Comparison of ENCODE assay signal across 16 mouse cellular contexts in the genomic region with DNA sequence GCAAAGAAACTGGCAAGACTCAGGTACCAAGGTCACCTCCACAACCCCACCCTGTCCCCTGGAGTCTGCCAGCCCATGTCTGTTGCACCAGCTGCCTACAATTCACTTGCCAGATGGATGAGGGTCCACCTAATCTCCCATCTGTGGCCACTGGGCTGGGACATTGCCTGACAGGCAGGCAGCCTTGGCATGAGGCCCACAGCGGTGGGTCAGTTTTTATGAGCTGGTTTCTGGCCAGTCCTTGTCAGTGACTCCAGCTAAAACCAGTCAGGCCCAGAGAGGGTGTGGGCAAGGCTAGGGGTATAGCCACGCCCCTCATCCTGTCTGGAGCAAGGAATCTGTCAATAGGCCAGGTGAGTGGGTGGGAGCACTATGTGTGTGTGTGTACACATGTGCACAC. TPM values are rescaled to one million over a fixed set of nuclear protein-coding genes. Genes with fewer than 3 reads are reported as not detected.
A peak's percentile ranks its signal among the peaks of the same experiment; 100 is the strongest.
DNase-seq lines count a peak whose midpoint lies in the region; ATAC-seq and TF ChIP-seq lines count a peak whose summit lies in the region.
"Had no signal": no experiment of that assay in that cellular context is flagged by ENCODE, and none has a peak within 500 bp of the region (broad histone marks: within the 10 kb centered on the region; RNA-seq: fewer than 3 reads in every experiment).

No protein-coding gene starts in this region.

- intact Hi-C loops in left cerebral cortex, postnatal 4 days (cut with DNase I), result no loop called here
- intact Hi-C loops in left cerebral cortex, postnatal 14 days (cut with DNase I), result no loop called here

- peaks cover 17% of the 10 kb centered on the region; the same call in 1 of the 2 replicates for H3K36me3 ChIP-seq in kidney, postnatal 0 days (ENCODE audit: insufficient read depth, low read length)

- ATAC-seq in Patski, result peak; percentile 24
- ATAC-seq in kidney, postnatal 0 days (replicated peaks; ENCODE audit: low FRiP score, low read depth), result peak; percentile 78
- ATAC-seq in granulocyte monocyte progenitor cell, adult 5-6 weeks (replicated peaks; ENCODE audit: poor library complexity, severe bottlenecking), result no peak
- no peak for ATAC-seq in activated CD4-positive, CD25-positive, alpha-beta regulatory T cell, adult 4 months
- ATAC-seq: forebrain, postnatal 0 days had no signal

- H3K9ac ChIP-seq in kidney, postnatal 0 days (ENCODE audit: low read depth, low read length), result no peak overlapping the region
- H3K9ac ChIP-seq: embryonic facial prominence, embryonic 13.5 days; forebrain, postnatal 0 days; heart, embryonic 13.5 days; liver, embryonic 14.5 days had no signal

- H3K9me3 ChIP-seq in kidney, postnatal 0 days (replicated peaks; ENCODE audit: low read length), result no peaks in the 10 kb centered on the region
- H3K9me3 ChIP-seq: embryonic facial prominence, embryonic 13.5 days; G1E; heart, embryonic 13.5 days had no signal

- DNase-seq in left cerebral cortex, postnatal 4 days, result peak; percentile 93
- no peak for DNase-seq in left cerebral cortex, postnatal 14 days (ENCODE audit: low spot score in 2 of 2)
- DNase-seq in Patski (ENCODE audit: low read depth, low spot score), result no peak
- DNase-seq in gastrocnemius, postnatal 10 days, result peak; percentile 60
- DNase-seq in kidney, postnatal 0 days (ENCODE audit: low spot score), result no peak
- DNase-seq in ovary, adult 18-20 months (ENCODE audit: low spot score), result no peak
- DNase-seq: cerebellum, adult 9-10 months; forebrain, postnatal 0 days had no signal

- CTCF ChIA-PET in Patski (lab: Charles Lee), result interaction anchor here (1.0 to 2.9 kb wide), 2 partner anchors 11 to 88 kb away, joined by 3 to 20 read pairs; no protein-coding TSS in a partner anchor

- H3K27me3 ChIP-seq in Patski, result no peaks in the 10 kb centered on the region
- H3K27me3 ChIP-seq in kidney, postnatal 0 days (ENCODE audit: insufficient read depth, low read length), result no peaks in the 10 kb centered on the region
- H3K27me3 ChIP-seq: embryonic facial prominence, embryonic 13.5 days; heart, embryonic 13.5 days had no signal

- TF ChIP-seq CTCF in Patski (IDR thresholded peaks at IDR 0.05), result no peak
- no peak for TF ChIP-seq CTCF in kidney, postnatal 0 days (IDR thresholded peaks at IDR 0.05; ENCODE audit: low read depth)

- peak overlapping the region; percentile 60 for H3K27ac ChIP-seq in kidney, postnatal 0 days
- H3K27ac ChIP-seq: embryonic facial prominence, embryonic 13.5 days; heart, embryonic 13.5 days; liver, embryonic 14.5 days; macrophage had no signal

- peaks cover 15% of the 10 kb centered on the region; the same call in 1 of the 2 replicates for H3K4me1 ChIP-seq in kidney, postnatal 0 days (replicated peaks; ENCODE audit: insufficient read depth, low read length)
- H3K4me1 ChIP-seq: embryonic facial prominence, embryonic 13.5 days had no signal

- 48% methylated on average over 2 of the region's 2 CpGs for WGBS in kidney, postnatal 0 days

- POLR2A ChIA-PET in Patski (lab: Charles Lee), result interaction anchor here (1.5 kb wide), 1 partner anchor 11 kb away, joined by 5 read pairs; no protein-coding TSS in a partner anchor

- H3K4me2 ChIP-seq in kidney, postnatal 0 days (ENCODE audit: low read length), result no peak overlapping the region
- H3K4me2 ChIP-seq: embryonic facial prominence, embryonic 13.5 days; heart, embryonic 13.5 days had no signal

- in situ Hi-C loops in Patski (cut with MboI; ENCODE audit: low pct_unique_long_range_greater_than_20kb), result no loop called here

- no peak overlapping the region for H3K4me3 ChIP-seq in kidney, postnatal 0 days (replicated peaks; ENCODE audit: low read depth, low read length)
- H3K4me3 ChIP-seq: embryonic facial prominence, embryonic 13.5 days; heart, embryonic 13.5 days; myocyte had no signal

RNA-seq across cellular contexts. Expression of a gene that starts 8.6 kb away (rescaled TPM):
- total RNA-seq in left cerebral cortex, postnatal 4 days (2021), result not detected
- not detected for total RNA-seq in left cerebral cortex, postnatal 14 days (2021)
- 8.2 TPM for polyA plus RNA-seq in Patski (2021)
- total RNA-seq in gastrocnemius, postnatal 10 days (2021), result 1 to 10 TPM; 4.4 to 4.5 TPM
- polyA plus RNA-seq in kidney, postnatal 0 days (2015; fragmentation: Nextera tagmentation; extraction: Ambion mirVana), result 42.4 and 44.8 TPM in 2 replicates
- total RNA-seq in granulocyte monocyte progenitor cell, adult 5-6 weeks (2014; fragmentation: Nextera tagmentation), result not detected in 2 replicates
- not detected in 2 replicates for total RNA-seq in granulocyte monocyte progenitor cell, adult 5-6 weeks (2017)
- not detected for polyA plus RNA-seq in activated CD4-positive, CD25-positive, alpha-beta regulatory T cell, adult 4 months (2017; shearing (Covaris generic))
- total RNA-seq: G1E had no signal
- polyA plus RNA-seq: G1E, macrophage had no signal

RNA-seq across cellular contexts. Expression of a gene that starts 30.4 kb away (rescaled TPM):
- total RNA-seq in left cerebral cortex, postnatal 4 days (2021), result 10 to 100 TPM; 16.6 to 21.3 TPM
- total RNA-seq in left cerebral cortex, postnatal 14 days (2021), result 10 to 100 TPM; 26.8 to 27.5 TPM
- polyA plus RNA-seq in Patski (2021), result 68.3 TPM
- 10 to 100 TPM; 10.9 to 15.9 TPM for total RNA-seq in gastrocnemius, postnatal 10 days (2021)
- 28.0 and 30.5 TPM in 2 replicates for polyA plus RNA-seq in kidney, postnatal 0 days (2015; fragmentation: Nextera tagmentation; extraction: Ambion mirVana)
- 1.8 and 10.4 TPM in 2 replicates for total RNA-seq in granulocyte monocyte progenitor cell, adult 5-6 weeks (2014; fragmentation: Nextera tagmentation)
- total RNA-seq in granulocyte monocyte progenitor cell, adult 5-6 weeks (2017), result 3.6 and 4.6 TPM in 2 replicates
- polyA plus RNA-seq in activated CD4-positive, CD25-positive, alpha-beta regulatory T cell, adult 4 months (2017; shearing (Covaris generic)), result under 1 TPM; 0.43 to 0.62 TPM

RNA-seq across cellular contexts. Expression of a gene that starts 38.7 kb away (rescaled TPM):
- 100 to 1,000 TPM; 255 to 260 TPM for total RNA-seq in left cerebral cortex, postnatal 4 days (2021)
- total RNA-seq in left cerebral cortex, postnatal 14 days (2021), result 100 to 1,000 TPM; 347 to 370 TPM
- polyA plus RNA-seq in Patski (2021), result 159 TPM
- 10 to 100 TPM; 49.3 to 54.2 TPM for total RNA-seq in gastrocnemius, postnatal 10 days (2021)
- 112 and 122 TPM in 2 replicates for polyA plus RNA-seq in kidney, postnatal 0 days (2015; fragmentation: Nextera tagmentation; extraction: Ambion mirVana)
- 112 and 132 TPM in 2 replicates for total RNA-seq in granulocyte monocyte progenitor cell, adult 5-6 weeks (2014; fragmentation: Nextera tagmentation)
- 47.1 and 47.3 TPM in 2 replicates for total RNA-seq in granulocyte monocyte progenitor cell, adult 5-6 weeks (2017)
- polyA plus RNA-seq in activated CD4-positive, CD25-positive, alpha-beta regulatory T cell, adult 4 months (2017; shearing (Covaris generic)), result 10 to 100 TPM; 40.7 to 42.8 TPM

RNA-seq across cellular contexts. Expression of a gene that starts 55.8 kb away (rescaled TPM):
- 10 to 100 TPM; 67.5 to 67.6 TPM for total RNA-seq in left cerebral cortex, postnatal 4 days (2021)
- 10 to 100 TPM; 41.2 to 49.7 TPM for total RNA-seq in left cerebral cortex, postnatal 14 days (2021)
- polyA plus RNA-seq in Patski (2021), result 2.7 TPM
- total RNA-seq in gastrocnemius, postnatal 10 days (2021), result 100 to 1,000 TPM; 260 to 285 TPM
- 15.6 and 19.4 TPM in 2 replicates for polyA plus RNA-seq in kidney, postnatal 0 days (2015; fragmentation: Nextera tagmentation; extraction: Ambion mirVana)
- total RNA-seq in granulocyte monocyte progenitor cell, adult 5-6 weeks (2014; fragmentation: Nextera tagmentation), result not detected in 2 replicates
- total RNA-seq in granulocyte monocyte progenitor cell, adult 5-6 weeks (2017), result not detected in 2 replicates
- under 1 TPM; 0.50 to 0.60 TPM for polyA plus RNA-seq in activated CD4-positive, CD25-positive, alpha-beta regulatory T cell, adult 4 months (2017; shearing (Covaris generic))
- total RNA-seq: G1E had no signal
- polyA plus RNA-seq: G1E had no signal

Comparison
In these comparisons a context has a peak if more than half of its experiments do, and no peak if none do; other contexts are left out.
1. DNase-seq: peak in left cerebral cortex, postnatal 4 days (single experiment) and gastrocnemius, postnatal 10 days (single experiment); none in left cerebral cortex, postnatal 14 days (0 of 2), Patski (single experiment), kidney, postnatal 0 days (single experiment) and ovary, adult 18-20 months (single experiment).
2. ATAC-seq: peak in Patski (single experiment) and kidney, postnatal 0 days (single experiment); none in granulocyte monocyte progenitor cell, adult 5-6 weeks (single experiment) and activated CD4-positive, CD25-positive, alpha-beta regulatory T cell, adult 4 months (single experiment).
3. RNA of a gene that starts 8.6 kb away (total RNA-seq): 4.4 to 4.5 TPM in gastrocnemius, postnatal 10 days; not detected in left cerebral cortex, postnatal 14 days, not detected in left cerebral cortex, postnatal 4 days and not detected in granulocyte monocyte progenitor cell, adult 5-6 weeks; every median in the first group is over 4 times any median in the second.